Mouse (Mus musculus): Measurements from ENCODE around the gene Spcs3.

The Spcs3 gene

GRCm38 (mm10) chr8:54508814-54509213 is 21.0 kb downstream of the Spcs3 start:
- peak; percentile 32 for DNase-seq (ENCODE audit: low read depth, low spot score)

DNA sequence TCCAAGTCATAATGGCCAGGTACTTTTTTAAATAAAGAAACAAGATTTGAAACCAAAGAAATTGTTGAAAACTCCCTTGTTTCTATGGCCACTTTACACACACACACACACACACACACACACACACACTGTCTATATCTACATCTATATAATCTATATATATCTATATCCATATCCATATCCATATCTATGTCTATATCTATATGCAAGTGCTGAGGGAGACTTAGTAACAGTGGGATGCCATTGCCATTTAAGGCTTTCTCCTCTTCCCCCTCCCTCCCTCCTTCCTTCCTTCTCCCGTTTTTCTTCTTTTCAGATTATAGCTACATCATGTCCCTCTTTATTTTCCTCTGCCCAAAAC is 21.7 kb downstream of the Spcs3 start:
- no peak for DNase-seq (ENCODE audit: low read depth, low spot score)

DNA sequence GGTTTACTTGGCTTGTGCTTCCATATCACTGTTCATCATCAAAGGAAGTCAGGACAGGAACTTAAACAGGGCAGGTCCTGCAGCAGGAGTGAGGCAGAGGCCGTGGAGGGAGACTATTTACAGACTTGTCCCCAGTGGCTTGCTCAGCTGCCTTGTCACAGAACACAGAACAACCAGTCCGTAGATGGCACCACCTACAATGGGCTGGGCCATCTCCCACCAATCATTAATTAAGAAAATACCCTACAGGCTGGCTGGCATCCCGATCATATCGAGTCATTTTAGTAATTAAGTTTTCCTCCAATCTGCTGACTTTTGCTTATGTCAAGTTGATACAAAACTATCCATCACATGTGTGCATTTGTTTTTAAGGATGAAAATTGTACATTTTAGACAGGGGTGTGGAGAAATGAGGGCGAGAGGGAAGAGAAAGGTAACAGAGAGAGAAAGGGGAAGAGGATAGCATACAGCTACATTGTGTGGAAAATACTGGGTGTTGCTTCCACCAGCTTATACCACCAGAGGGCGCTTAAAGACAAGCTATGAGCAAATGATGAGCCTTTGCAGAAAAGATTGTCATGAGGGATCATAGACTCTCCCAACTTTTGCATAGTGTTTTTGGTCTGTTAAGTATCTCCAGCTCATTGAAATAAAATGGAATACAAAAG is 22.2 kb downstream of the Spcs3 start:
- peak; percentile 81 for DNase-seq (ENCODE audit: low read depth, low spot score)

GRCm38 (mm10) chr8:54505060-54505459 is 24.7 kb downstream of the Spcs3 start:
- no peak for DNase-seq (ENCODE audit: low read depth, low spot score)

GRCm38 (mm10) chr8:54503104-54503503 is 26.7 kb downstream of the Spcs3 start:
- DNase-seq (ENCODE audit: low read depth, low spot score) = no peak

DNA sequence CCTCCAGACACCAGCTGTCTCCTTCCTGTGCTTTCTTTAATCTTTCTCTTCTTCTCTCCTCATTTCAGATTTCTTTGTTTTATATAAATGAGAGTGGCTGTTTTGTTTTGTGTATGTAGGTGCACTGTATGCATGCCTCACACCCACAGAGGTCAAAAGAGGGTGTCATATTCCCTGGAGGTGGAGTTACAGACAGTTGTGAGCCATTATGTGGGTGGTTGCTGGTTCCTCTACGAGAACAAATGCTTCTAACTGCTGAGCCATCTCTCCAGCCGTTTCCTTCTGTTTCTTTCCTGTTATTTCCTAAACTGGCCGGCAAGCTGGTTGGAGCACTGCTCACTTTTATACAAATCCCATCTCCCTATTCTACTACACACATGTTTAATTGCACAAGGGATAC is 35.9 kb downstream of the Spcs3 start:
- no peak for DNase-seq (ENCODE audit: low read depth, low spot score)

- peak; percentile 84 for DNase-seq (ENCODE audit: low read depth, low spot score)
Observed at GRCm38 (mm10) chr8:54493110-54493509, 36.7 kb downstream of the Spcs3 start.

GRCm38 (mm10) chr8:54491934-54492333 is 37.9 kb downstream of the Spcs3 start:
- no peak for DNase-seq (ENCODE audit: low read depth, low spot score)

- peak; percentile 74 for DNase-seq (ENCODE audit: low read depth, low spot score)
Observed at GRCm38 (mm10) chr8:54491057-54491690, 38.6 kb downstream of the Spcs3 start.

GRCm38 (mm10) chr8:54488437-54488836 is 41.4 kb downstream of the Spcs3 start:
- DNase-seq (ENCODE audit: low read depth, low spot score) = no peak

DNA sequence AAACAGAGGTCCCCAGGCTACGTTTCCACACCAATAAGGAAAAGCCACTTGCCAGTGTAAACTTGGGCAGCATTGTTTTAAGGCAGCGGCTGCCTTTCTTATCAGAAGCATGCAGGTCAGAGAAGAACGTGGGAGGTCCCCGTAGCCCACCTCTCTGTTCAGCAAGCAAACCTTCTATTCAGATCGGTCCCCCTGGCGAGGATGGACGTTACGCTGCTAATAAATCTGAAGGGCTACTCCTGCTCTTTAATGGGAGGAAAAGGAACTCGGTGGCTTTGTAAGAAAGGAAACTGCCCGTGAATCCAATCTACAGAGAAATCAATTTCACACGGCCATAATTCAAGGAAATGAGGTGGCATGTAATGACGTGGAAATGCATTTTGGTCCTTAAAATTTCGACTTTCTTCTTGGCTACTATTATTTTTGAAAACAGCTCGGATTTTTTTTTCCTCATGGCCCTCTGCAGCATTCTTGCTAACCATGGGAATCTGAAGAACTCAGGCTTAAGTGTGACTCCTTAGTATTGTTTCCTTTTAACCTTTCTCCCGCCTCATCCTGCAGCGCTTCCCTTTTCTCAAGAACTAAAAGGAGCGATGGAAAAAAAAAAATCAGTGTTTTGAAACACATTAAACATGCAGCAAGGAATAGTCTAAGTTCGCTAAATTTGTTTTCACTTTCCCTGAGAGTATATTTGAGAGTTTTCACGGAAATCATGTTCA is 43.1 kb downstream of the Spcs3 start:
- peak; percentile 65 for DNase-seq (ENCODE audit: low read depth, low spot score)
